Mouse (Mus musculus) olfactory bulb, adult 2 months (tissue): ENCODE data around the gene Fbxl5. TPM values are rescaled to one million over a fixed set of nuclear protein-coding genes. Genes with fewer than 3 reads are reported as not detected.

Experiments used
- H3K27ac ChIP-seq: fragments of 200-500 bp; 2 replicates; pipeline ENCODE4 v1.5.1; 2012; ENCODE audit warnings: low read depth, low read length; ENCODE audit not compliant: insufficient read depth
- H3K4me1 ChIP-seq: fragments of 200-500 bp; 2 replicates; pipeline ENCODE4 v1.6.1; 2012; ENCODE audit warnings: low read length; ENCODE audit not compliant: control insufficient read depth, insufficient read depth
- H3K4me3 ChIP-seq: fragments of 200-500 bp; 2 replicates; pipeline ENCODE4 v1.5.1; 2012; ENCODE audit warnings: mild to moderate bottlenecking, low read depth, low read length, moderate library complexity; ENCODE audit not compliant: insufficient read depth
- CTCF ChIP-seq: fragments of 200-500 bp; IDR thresholded peaks from 2 replicates; pipeline ENCODE4 v1.5.1; 2012; ENCODE audit warnings: low read depth, mild to moderate bottlenecking, low read length, moderate library complexity; ENCODE audit not compliant: insufficient read depth
- POLR2A ChIP-seq: fragments of 200-500 bp; IDR thresholded peaks from 2 replicates; pipeline ENCODE4 v1.6.1; 2012; ENCODE audit warnings: mild to moderate bottlenecking, low read depth, low read length, moderate library complexity; ENCODE audit not compliant: insufficient read depth
- WGBS: fragments of 180-500 bp; shearing (Covaris S2); methylation state at CpG from one replicate; pipeline ENCODE4 v1.1.7; 2018; 5-methylcytosine and 5-hydroxymethylcytosine counted together
- polyA plus RNA-seq: library from polyadenylated mRNA; stranded (reverse); fragments of >200 nt; gene quantifications from 2 replicates; pipeline ENCODE4 v1.2.4, GENCODE M21; 2012; ENCODE audit warnings: low replicate concordance; ENCODE audit not compliant: missing spikeins, insufficient read depth, insufficient read length

The Fbxl5 gene
- polyA plus RNA-seq: not detected in 2 replicates

- no peak within 1 kb of the TSS for H3K27ac ChIP-seq
- WGBS: 86% methylated on average over 19 of the region's 19 CpGs
- no peaks in the 10 kb centered on the region for H3K4me1 ChIP-seq
- H3K4me3 ChIP-seq: no peak within 1 kb of the TSS
- no peak for TF ChIP-seq POLR2A
- TF ChIP-seq CTCF: no peak
These were observed at the start of gene Fbxl5 for GRCm38 (mm10) chr5:43821538-43821937. Gene Fbxl5 (minus strand): TSS chr5:43821638.

- peak overlapping the region; percentile 5 for H3K4me3 ChIP-seq
- H3K4me1 ChIP-seq: peaks cover 8% of the 10 kb centered on the region; the same call in 1 of the 2 replicates
- 14% methylated on average over 28 of the region's 28 CpGs for WGBS
- H3K27ac ChIP-seq: no peak overlapping the region
- no peak for TF ChIP-seq CTCF
- no peak for TF ChIP-seq POLR2A
These were observed 47.5 kb upstream of the Fbxl5 start for GRCm38 (mm10) chr5:43868711-43869600.

DNA sequence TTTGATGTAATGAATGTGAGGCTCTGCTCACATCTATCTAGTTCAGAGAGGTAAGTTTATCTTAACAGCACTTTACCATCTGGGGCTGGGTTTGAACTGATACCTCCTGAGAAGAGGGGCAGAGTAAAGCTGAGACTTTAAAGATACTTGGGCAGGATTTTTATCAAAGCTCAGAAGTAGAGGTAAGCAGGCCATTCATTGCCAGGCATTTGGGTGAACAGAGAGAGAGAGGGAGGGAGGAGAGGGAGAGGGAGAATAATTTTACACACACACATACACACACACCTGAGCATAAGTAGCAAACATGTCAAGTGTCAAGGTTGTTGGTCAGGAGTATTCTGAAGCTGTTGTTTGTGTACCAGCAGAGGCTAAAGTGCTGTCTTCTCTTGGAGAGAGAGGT, 46.8 kb upstream of the Fbxl5 start, which contains the start of gene Cd38:
Gene Cd38, plus strand, starts transcription at position 301 of the 400 bp plus-strand sequence.
- H3K4me3 ChIP-seq: peak within 1 kb of the TSS; percentile 5
- H3K27ac ChIP-seq: no peak within 1 kb of the TSS
- peaks cover 8% of the 10 kb centered on the region; the same call in 1 of the 2 replicates for H3K4me1 ChIP-seq
- TF ChIP-seq POLR2A (no peak), CTCF (no peak)

GRCm38 (mm10) chr5:43865316-43865715, 43.9 kb upstream of the Fbxl5 start:
- WGBS: 55% methylated on average over 2 of the region's 2 CpGs
- TF ChIP-seq CTCF (no peak), POLR2A (no peak)
- Histone ChIP-seq H3K27ac (no peak overlapping the region), H3K4me1 (peaks cover 8% of the 10 kb centered on the region; the same call in 1 of the 2 replicates), H3K4me3 (no peak overlapping the region)

DNA sequence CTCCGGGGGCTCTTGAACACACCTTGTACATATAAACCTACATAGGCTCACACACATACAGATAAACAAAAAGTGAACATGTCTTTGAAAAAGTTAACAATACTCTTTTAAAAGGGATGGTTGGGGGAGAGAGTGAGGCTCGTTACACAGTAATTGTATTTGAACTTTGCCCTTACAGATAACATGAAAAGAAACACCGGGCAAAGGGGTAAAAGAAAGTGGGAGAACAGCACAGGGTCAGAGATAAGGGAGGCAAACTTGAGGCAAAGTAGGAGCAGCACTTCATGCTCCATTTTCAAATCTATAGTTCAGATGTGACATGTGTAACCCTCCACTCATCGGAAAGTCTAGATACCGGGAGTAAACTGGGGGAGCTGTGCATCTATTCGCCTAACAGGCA, 42.2 kb upstream of the Fbxl5 start:
- WGBS: 86% methylated on average over 6 of the region's 6 CpGs
- TF ChIP-seq CTCF (no peak), POLR2A (no peak)
- Histone ChIP-seq H3K27ac (no peak overlapping the region), H3K4me3 (no peak overlapping the region), H3K4me1 (peaks cover under 1% of the 10 kb centered on the region; the same call in 1 of the 2 replicates)

- no peak overlapping the region for H3K4me3 ChIP-seq
- H3K4me1 ChIP-seq: no peaks in the 10 kb centered on the region
- 74% methylated on average over 5 of the region's 5 CpGs for WGBS
- no peak for TF ChIP-seq POLR2A
- no peak for TF ChIP-seq CTCF
- H3K27ac ChIP-seq: no peak overlapping the region
These were observed 39.4 kb upstream of the Fbxl5 start for GRCm38 (mm10) chr5:43860670-43861431.

GRCm38 (mm10) chr5:43860096-43860495, 38.7 kb upstream of the Fbxl5 start:
- no peak overlapping the region for H3K27ac ChIP-seq
- no peak overlapping the region for H3K4me3 ChIP-seq
- TF ChIP-seq CTCF (no peak), POLR2A (no peak)
- WGBS: 96% methylated on average over 5 of the region's 5 CpGs
- no peaks in the 10 kb centered on the region for H3K4me1 ChIP-seq

GRCm38 (mm10) chr5:43859663-43860062, 38.2 kb upstream of the Fbxl5 start:
- Histone ChIP-seq H3K4me1 (no peaks in the 10 kb centered on the region), H3K4me3 (no peak overlapping the region), H3K27ac (no peak overlapping the region)
- WGBS: 92% methylated on average over 8 of the region's 8 CpGs
- no peak for TF ChIP-seq CTCF
- TF ChIP-seq POLR2A: no peak

- WGBS: 81% methylated on average over 2 of the region's 2 CpGs
- Histone ChIP-seq H3K4me1 (no peaks in the 10 kb centered on the region), H3K4me3 (no peak overlapping the region), H3K27ac (no peak overlapping the region)
- no peak for TF ChIP-seq CTCF
- TF ChIP-seq POLR2A: no peak
These were observed 34.3 kb upstream of the Fbxl5 start for GRCm38 (mm10) chr5:43855769-43856168.
